Mouse (Mus musculus): ENCODE measurements around the gene St7l.
"Not testable (repeated sequence)": the region's sequence is repeated elsewhere in the genome, so short reads cannot be mapped to it uniquely, and the experiment has no call there.

St7l gene

GRCm38 (mm10) chr3:104863786-104864650, at the start of gene St7l, which contains the start of gene Capza1:
St7l (plus strand) TSS chr3:104864005.
Capza1 (minus strand) TSS chr3:104864505.
- DNase-seq (ENCODE audit: extremely low spot score, low spot score): no peak

GRCm38 (mm10) chr3:104814746-104815145, 49.1 kb upstream of the St7l start:
- DNase-seq (ENCODE audit: extremely low spot score, low spot score): no peak

- DNase-seq (ENCODE audit: extremely low spot score, low spot score): no peak
Measured at GRCm38 (mm10) chr3:104815346-104815745, 48.5 kb upstream of the St7l start.

- DNase-seq (ENCODE audit: extremely low spot score, low spot score): no peak
Measured at GRCm38 (mm10) chr3:104816130-104816529, 47.7 kb upstream of the St7l start.

GRCm38 (mm10) chr3:104817481-104817990, 46.3 kb upstream of the St7l start:
- DNase-seq (ENCODE audit: extremely low spot score, low spot score): peak; percentile 70

GRCm38 (mm10) chr3:104817991-104818748, 45.6 kb upstream of the St7l start, which contains the start of gene Mov10:
Mov10 (minus strand) TSS chr3:104818563.
- DNase-seq (ENCODE audit: extremely low spot score, low spot score): peak; percentile 82

- DNase-seq (ENCODE audit: extremely low spot score, low spot score): no peak
Measured at GRCm38 (mm10) chr3:104818749-104819134, 45.1 kb upstream of the St7l start.

GRCm38 (mm10) chr3:104820426-104820825, 43.4 kb upstream of the St7l start:
- no peak for DNase-seq (ENCODE audit: extremely low spot score, low spot score)

GRCm38 (mm10) chr3:104822413-104822812, 41.4 kb upstream of the St7l start:
- DNase-seq (ENCODE audit: extremely low spot score, low spot score): no peak

GRCm38 (mm10) chr3:104835797-104836196, 28.0 kb upstream of the St7l start:
- no peak for DNase-seq (ENCODE audit: extremely low spot score, low spot score)

GRCm38 (mm10) chr3:104841049-104841448, 22.8 kb upstream of the St7l start:
- DNase-seq (ENCODE audit: extremely low spot score, low spot score): no peak

- DNase-seq (ENCODE audit: extremely low spot score, low spot score): no peak
Measured at GRCm38 (mm10) chr3:104846601-104847000, 17.2 kb upstream of the St7l start.

GRCm38 (mm10) chr3:104854465-104854864, 9.3 kb upstream of the St7l start:
- no peak for DNase-seq (ENCODE audit: extremely low spot score, low spot score)

GRCm38 (mm10) chr3:104854866-104855265, 8.9 kb upstream of the St7l start:
- no peak for DNase-seq (ENCODE audit: extremely low spot score, low spot score)

- DNase-seq (ENCODE audit: extremely low spot score, low spot score): no peak
Measured at GRCm38 (mm10) chr3:104856106-104856505, 7.7 kb upstream of the St7l start.

GRCm38 (mm10) chr3:104858560-104858959, 5.2 kb upstream of the St7l start:
- no peak for DNase-seq (ENCODE audit: extremely low spot score, low spot score)

GRCm38 (mm10) chr3:104864651-104865340, 991 bp downstream of the St7l start:
- DNase-seq (ENCODE audit: extremely low spot score, low spot score): peak; percentile 90

- no peak for DNase-seq (ENCODE audit: extremely low spot score, low spot score)
Measured at GRCm38 (mm10) chr3:104865341-104865788, 1.6 kb downstream of the St7l start.

GRCm38 (mm10) chr3:104866674-104867073, 2.9 kb downstream of the St7l start:
- DNase-seq (ENCODE audit: extremely low spot score, low spot score): not testable (repeated sequence)

GRCm38 (mm10) chr3:104869611-104870010, 5.8 kb downstream of the St7l start:
- DNase-seq (ENCODE audit: extremely low spot score, low spot score): no peak

- DNase-seq (ENCODE audit: extremely low spot score, low spot score): no peak
Measured at GRCm38 (mm10) chr3:104888585-104888984, 24.8 kb downstream of the St7l start.
